22 mouse cellular contexts compared by ENCODE assay signal in genomic region chr7:67969076-67969475, GRCm38 (mm10). TPM values are rescaled to one million over a fixed set of nuclear protein-coding genes. Genes with fewer than 3 reads are reported as not detected.
DNase-seq lines count a peak whose midpoint lies in the region; ATAC-seq and TF ChIP-seq lines count a peak whose summit lies in the region.
"Had no signal": no experiment of that assay in that cellular context is flagged by ENCODE, and none has a peak within 500 bp of the region (broad histone marks: within the 10 kb centered on the region; RNA-seq: fewer than 3 reads in every experiment).

No protein-coding gene starts in this region.

- no peaks in the 10 kb centered on the region for H3K9me3 ChIP-seq in heart, embryonic 10.5 days
- no peaks in the 10 kb centered on the region for H3K9me3 ChIP-seq in forebrain, embryonic 12.5 days
- H3K9me3 ChIP-seq: forebrain, embryonic 15.5 days; hindbrain, embryonic 13.5 days; liver, embryonic 13.5 days; neural tube, embryonic 15.5 days had no signal

- no peak for TF ChIP-seq POLR2A in kidney, adult 2 months (IDR thresholded peaks at IDR 0.05; ENCODE audit: low read depth, low read length)

- H3K36me3 ChIP-seq in heart, embryonic 10.5 days: no peaks in the 10 kb centered on the region
- no peaks in the 10 kb centered on the region for H3K36me3 ChIP-seq in kidney, adult 2 months (ENCODE audit: control insufficient read depth, insufficient read depth, low read length)
- H3K36me3 ChIP-seq in forebrain, embryonic 12.5 days (replicated peaks): no peaks in the 10 kb centered on the region
- H3K36me3 ChIP-seq: forebrain, embryonic 15.5 days; hindbrain, embryonic 13.5 days; liver, embryonic 13.5 days; neural tube, embryonic 15.5 days had no signal

- no peak overlapping the region for H3K9ac ChIP-seq in forebrain, embryonic 12.5 days
- H3K9ac ChIP-seq: forebrain, embryonic 15.5 days; hindbrain, embryonic 13.5 days; liver, embryonic 13.5 days; neural tube, embryonic 15.5 days had no signal

- no peaks in the 10 kb centered on the region for H3K27me3 ChIP-seq in heart, embryonic 10.5 days (ENCODE audit: insufficient read depth, poor library complexity, severe bottlenecking)
- no peaks in the 10 kb centered on the region for H3K27me3 ChIP-seq in kidney, adult 2 months (replicated peaks; ENCODE audit: control insufficient read depth, insufficient read depth, low read length)
- no peaks in the 10 kb centered on the region for H3K27me3 ChIP-seq in forebrain, embryonic 12.5 days
- H3K27me3 ChIP-seq: forebrain, embryonic 15.5 days; hindbrain, embryonic 13.5 days; liver, embryonic 13.5 days; neural tube, embryonic 15.5 days had no signal

- WGBS in heart, embryonic 10.5 days: 77% methylated on average over 9 of the region's 9 CpGs
- WGBS in kidney, adult 2 months: 36% methylated on average over 9 of the region's 9 CpGs
- 91% methylated on average over 9 of the region's 9 CpGs for WGBS in forebrain, embryonic 12.5 days

- no peak overlapping the region for H3K4me2 ChIP-seq in forebrain, embryonic 12.5 days
- H3K4me2 ChIP-seq: forebrain, embryonic 15.5 days; hindbrain, embryonic 13.5 days; liver, embryonic 13.5 days; midbrain, embryonic 11.5 days; neural tube, embryonic 15.5 days had no signal

- no peak for DNase-seq in heart, embryonic 10.5 days (ENCODE audit: low spot score)
- no peak for DNase-seq in heart, postnatal 4 days
- DNase-seq in kidney, adult 2 months: peak; percentile 66
- no peak for DNase-seq in kidney, postnatal 4 days
- DNase-seq in kidney, adult 9 months: peak; percentile 64
- peak; percentile 62 to 78 for DNase-seq in kidney, postnatal 36 days
- DNase-seq: adrenal gland, postnatal 25 days; cerebellum, adult 8-10 months; gastrocnemius, postnatal 10 days; heart, adult 2 months; liver, embryonic 13.5 days; lung, adult 2 months; lung, postnatal 14 days; right cerebral cortex, adult 18-20 months; thymus, adult 18-20 months; thymus, postnatal 4 days had no signal

- ATAC-seq in forebrain, embryonic 12.5 days (ENCODE audit: low FRiP score): no peak
- ATAC-seq: forebrain, embryonic 15.5 days had no signal

- H3K27ac ChIP-seq in heart, embryonic 10.5 days: peak overlapping the region; percentile 22; the same call in 1 of the 2 replicates
- H3K27ac ChIP-seq in kidney, adult 2 months (ENCODE audit: insufficient read depth, low read depth, low read length): no peak overlapping the region
- H3K27ac ChIP-seq in forebrain, embryonic 12.5 days: no peak overlapping the region
- H3K27ac ChIP-seq: forebrain, embryonic 15.5 days; heart, adult 2 months; hindbrain, embryonic 13.5 days; left cerebral cortex, adult 2 months; liver, embryonic 13.5 days; neural tube, embryonic 15.5 days had no signal

- no peak overlapping the region for H3K4me3 ChIP-seq in heart, embryonic 10.5 days
- H3K4me3 ChIP-seq in kidney, adult 2 months (ENCODE audit: insufficient read depth, low read depth, low read length): no peak overlapping the region
- no peak overlapping the region for H3K4me3 ChIP-seq in forebrain, embryonic 12.5 days (replicated peaks)
- H3K4me3 ChIP-seq: forebrain, embryonic 15.5 days; heart, adult 2 months; hindbrain, embryonic 13.5 days; left cerebral cortex, adult 2 months; liver, embryonic 13.5 days; neural tube, embryonic 15.5 days had no signal

- peaks cover 90% of the 10 kb centered on the region for H3K4me1 ChIP-seq in heart, embryonic 10.5 days
- H3K4me1 ChIP-seq in kidney, adult 2 months (ENCODE audit: control insufficient read depth, insufficient read depth, low read length): peaks cover 47% of the 10 kb centered on the region
- peaks cover 42% of the 10 kb centered on the region for H3K4me1 ChIP-seq in forebrain, embryonic 12.5 days

- no peak for TF ChIP-seq CTCF in kidney, adult 2 months (conservative IDR thresholded peaks at IDR 0.05; ENCODE audit: insufficient read depth, insufficient read length, low read depth, low read length)

RNA-seq across cellular contexts. Expression of gene Igf1r, which starts 16.4 kb away (rescaled TPM):
- polyA plus RNA-seq in heart, embryonic 10.5 days (2016; fragmentation: Nextera tagmentation; extraction: Ambion mirVana): 17.2 and 24.9 TPM in 2 replicates
- 10 to 100 TPM; 53.5 to 58.5 TPM for total RNA-seq in heart, postnatal 4 days (2021)
- 26.2 and 29.2 TPM in 2 replicates for polyA plus RNA-seq in kidney, adult 2 months (2012; rRNA removed)
- polyA plus RNA-seq in forebrain, embryonic 12.5 days (2016; fragmentation: Nextera tagmentation; extraction: Ambion mirVana): 29.0 and 36.1 TPM in 2 replicates

Comparison
In these comparisons a context has a peak if more than half of its experiments do, and no peak if none do; other contexts are left out.
1. DNase-seq: peak in kidney, adult 2 months (single experiment), kidney, adult 9 months (single experiment) and kidney, postnatal 36 days (2 of 2); none in heart, embryonic 10.5 days (single experiment), heart, postnatal 4 days (single experiment) and kidney, postnatal 4 days (0 of 2).